Mouse (Mus musculus): ENCODE results near the gene Lats2. TPM values are rescaled to one million over a fixed set of nuclear protein-coding genes. Genes with fewer than 3 reads are reported as not detected.
"Not testable (repeated sequence)": the region's sequence is repeated elsewhere in the genome, so short reads cannot be mapped to it uniquely, and the experiment has no call there.

Gene Lats2
- polyA plus RNA-seq, 1 experiment, result 32.6 TPM

DNA sequence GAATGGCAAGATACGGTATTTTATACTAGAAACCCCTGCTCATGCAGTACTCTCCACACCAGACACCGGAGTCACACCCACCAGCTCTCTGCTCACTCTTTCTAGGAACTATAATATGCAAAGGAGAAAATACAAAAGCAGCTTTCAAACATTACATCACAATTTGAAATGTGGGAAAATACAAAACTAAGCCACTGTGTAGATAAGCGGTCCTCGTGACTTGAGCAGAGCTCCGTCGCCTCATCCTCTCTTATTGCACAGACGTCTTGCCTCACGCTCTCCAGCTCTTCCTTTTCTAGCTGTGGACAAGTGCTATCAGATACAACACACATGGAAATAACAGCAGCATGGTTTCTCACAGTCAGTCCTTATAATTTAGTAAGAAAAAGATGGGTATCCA is 67.5 kb downstream of the Lats2 start:
- TF ChIP-seq CTCF (IDR thresholded peaks at IDR 0.05; ENCODE audit: borderline replicate concordance, insufficient read depth, low read depth, low read length) (no peak), POLR2A (IDR thresholded peaks at IDR 0.05; ENCODE audit: borderline replicate concordance, insufficient read depth, low read length) (no peak)
- no peak for DNase-seq
- Histone ChIP-seq H3K27ac (ENCODE audit: insufficient read depth, low read length) (no peak overlapping the region), H3K27me3 (ENCODE audit: control insufficient read depth, insufficient read depth, low read length) (no peaks in the 10 kb centered on the region), H3K4me3 (replicated peaks; ENCODE audit: insufficient read depth, low read depth, low read length) (no peak overlapping the region), H3K4me1 (ENCODE audit: control insufficient read depth, insufficient read depth, low read length) (no peaks in the 10 kb centered on the region)
- 94% methylated on average over 8 of the region's 8 CpGs for WGBS

DNA sequence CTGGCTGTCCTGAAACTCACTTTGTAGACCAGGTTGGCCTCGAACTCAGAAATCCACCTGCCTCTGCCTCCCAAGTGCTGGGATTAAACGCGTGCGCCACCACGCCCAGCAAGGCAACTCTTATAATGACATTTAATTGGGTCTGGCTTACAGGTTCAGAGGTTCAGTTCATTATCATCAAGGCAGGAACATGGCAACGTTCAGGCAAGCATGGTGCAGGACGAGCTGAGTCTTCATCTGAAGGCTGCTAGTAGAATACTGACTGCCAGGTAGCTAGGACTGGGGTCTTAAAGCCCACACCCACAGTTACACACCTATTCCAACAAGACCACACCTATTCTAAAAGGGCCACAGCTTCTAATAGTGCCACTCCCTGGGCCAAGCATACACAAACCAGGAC is 70.1 kb downstream of the Lats2 start:
- WGBS, result 95% methylated on average over 7 of the region's 7 CpGs
- not testable (repeated sequence) for H3K4me1 ChIP-seq (ENCODE audit: control insufficient read depth, insufficient read depth, low read length); H3K4me3 ChIP-seq (replicated peaks; ENCODE audit: insufficient read depth, low read depth, low read length); H3K27ac ChIP-seq (ENCODE audit: insufficient read depth, low read length); DNase-seq; H3K27me3 ChIP-seq (ENCODE audit: control insufficient read depth, insufficient read depth, low read length)

DNA sequence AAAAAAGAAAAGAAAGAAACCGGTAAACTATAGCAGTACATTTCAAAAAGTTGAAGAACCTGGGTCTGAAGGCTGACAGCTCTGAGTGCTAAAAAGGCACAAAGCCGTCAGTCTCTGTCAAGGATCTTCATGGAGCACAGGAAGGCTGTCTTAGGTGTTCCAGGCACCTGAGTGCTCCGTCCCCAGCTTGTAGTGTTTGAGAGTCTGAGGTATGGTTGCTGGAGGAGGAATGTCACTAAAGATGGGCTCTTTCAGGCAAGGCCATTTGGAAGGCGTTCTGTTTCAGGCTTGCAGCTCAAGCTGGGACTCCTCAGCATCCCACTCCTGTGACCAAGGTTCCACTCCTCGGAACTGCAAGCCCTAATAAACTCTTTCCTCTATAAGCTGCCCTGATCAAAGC is 70.7 kb downstream of the Lats2 start:
- 90% methylated on average over 5 of the region's 5 CpGs for WGBS
- TF ChIP-seq CTCF (IDR thresholded peaks at IDR 0.05; ENCODE audit: borderline replicate concordance, insufficient read depth, low read depth, low read length) (no peak), POLR2A (IDR thresholded peaks at IDR 0.05; ENCODE audit: borderline replicate concordance, insufficient read depth, low read length) (no peak)

DNA sequence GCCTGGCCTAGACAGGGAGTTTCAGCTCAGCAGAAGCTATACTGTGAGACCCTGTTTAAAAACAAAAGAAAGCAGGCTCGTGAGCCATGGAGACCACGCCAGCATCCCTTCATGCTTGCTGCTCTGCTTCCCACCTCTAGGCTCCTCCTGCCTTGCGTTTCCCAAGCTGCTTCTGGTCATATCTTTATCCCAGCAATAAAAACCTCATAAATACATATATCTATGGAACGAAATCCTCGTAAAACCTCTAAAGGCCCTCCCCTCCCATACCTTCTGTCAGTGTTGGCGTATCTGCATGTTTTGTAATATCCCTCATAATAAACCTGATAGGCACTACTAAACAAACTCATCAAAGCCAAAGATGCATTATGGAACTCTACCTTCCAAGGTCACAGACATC is 71.5 kb downstream of the Lats2 start:
- no peak for TF ChIP-seq CTCF (IDR thresholded peaks at IDR 0.05; ENCODE audit: borderline replicate concordance, insufficient read depth, low read depth, low read length)
- TF ChIP-seq POLR2A (IDR thresholded peaks at IDR 0.05; ENCODE audit: borderline replicate concordance, insufficient read depth, low read length), result no peak
- WGBS, result 85% methylated on average over 6 of the region's 6 CpGs

More for the DNA sequence above, 70.7 kb downstream of the Lats2 start:
- H3K4me1 ChIP-seq (ENCODE audit: control insufficient read depth, insufficient read depth, low read length), result no peaks in the 10 kb centered on the region
- no peaks in the 10 kb centered on the region for H3K27me3 ChIP-seq (ENCODE audit: control insufficient read depth, insufficient read depth, low read length)
- no peak overlapping the region for H3K27ac ChIP-seq (ENCODE audit: insufficient read depth, low read length)
- no peak for DNase-seq
- H3K4me3 ChIP-seq (replicated peaks; ENCODE audit: insufficient read depth, low read depth, low read length), result no peak overlapping the region

DNA sequence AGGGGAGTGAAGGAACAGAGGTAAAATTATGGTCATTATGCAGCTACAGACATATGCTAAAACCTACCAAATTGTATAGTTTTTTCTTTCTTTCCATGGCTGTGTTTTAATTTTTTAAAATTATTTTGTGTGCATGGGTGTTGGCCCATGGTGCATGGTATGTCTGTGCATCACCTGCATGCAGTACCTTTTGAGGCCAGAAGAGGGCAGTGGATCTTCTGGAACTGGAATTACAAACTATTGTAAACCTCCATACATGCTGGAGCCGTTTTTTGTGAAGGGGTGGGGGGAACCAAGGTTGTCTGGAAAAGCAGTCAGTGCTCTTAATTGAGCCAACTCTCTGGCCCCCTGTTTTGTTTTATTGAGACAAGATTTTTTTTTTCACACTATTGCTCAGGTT is 73.6 kb downstream of the Lats2 start:
- Histone ChIP-seq H3K27ac (ENCODE audit: insufficient read depth, low read length) (no peak overlapping the region), H3K4me1 (ENCODE audit: control insufficient read depth, insufficient read depth, low read length) (no peaks in the 10 kb centered on the region), H3K4me3 (replicated peaks; ENCODE audit: insufficient read depth, low read depth, low read length) (no peak overlapping the region), H3K27me3 (ENCODE audit: control insufficient read depth, insufficient read depth, low read length) (no peaks in the 10 kb centered on the region)
- 0% methylated on average over 1 of the region's 1 CpGs for WGBS
- TF ChIP-seq POLR2A (IDR thresholded peaks at IDR 0.05; ENCODE audit: borderline replicate concordance, insufficient read depth, low read length), result no peak
- TF ChIP-seq CTCF (IDR thresholded peaks at IDR 0.05; ENCODE audit: borderline replicate concordance, insufficient read depth, low read depth, low read length), result peak; percentile 61; the same call in 1 of the 2 replicates
- DNase-seq, result peak; percentile 42 to 52

More for the DNA sequence above, 71.5 kb downstream of the Lats2 start:
- no peaks in the 10 kb centered on the region for H3K27me3 ChIP-seq (ENCODE audit: control insufficient read depth, insufficient read depth, low read length)
- H3K27ac ChIP-seq (ENCODE audit: insufficient read depth, low read length), result no peak overlapping the region
- H3K4me1 ChIP-seq (ENCODE audit: control insufficient read depth, insufficient read depth, low read length), result no peaks in the 10 kb centered on the region
- no peak for DNase-seq
- H3K4me3 ChIP-seq (replicated peaks; ENCODE audit: insufficient read depth, low read depth, low read length), result no peak overlapping the region

DNA sequence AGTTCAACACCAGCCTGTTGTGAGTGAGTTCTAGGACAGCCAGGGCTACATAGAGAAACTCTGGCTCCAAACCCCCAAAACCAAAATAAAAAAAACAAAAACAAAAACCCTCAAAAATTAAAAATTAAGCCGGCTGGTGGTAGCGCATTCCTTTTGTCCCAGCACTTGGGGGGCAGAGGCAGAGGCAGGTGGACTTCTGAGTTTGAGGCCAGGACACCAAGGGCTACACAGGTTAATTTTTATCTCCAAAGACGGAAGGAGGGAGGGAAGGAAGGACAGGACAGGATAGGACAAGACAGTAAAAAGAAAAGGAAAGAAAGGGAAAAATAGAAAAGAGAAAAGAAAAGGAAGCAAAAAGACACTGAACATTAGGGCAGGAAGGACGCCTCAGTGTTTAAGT is 75.4 kb downstream of the Lats2 start:
- no peaks in the 10 kb centered on the region for H3K27me3 ChIP-seq (ENCODE audit: control insufficient read depth, insufficient read depth, low read length)
- TF ChIP-seq POLR2A (IDR thresholded peaks at IDR 0.05; ENCODE audit: borderline replicate concordance, insufficient read depth, low read length) (no peak), CTCF (IDR thresholded peaks at IDR 0.05; ENCODE audit: borderline replicate concordance, insufficient read depth, low read depth, low read length) (no peak)
- H3K27ac ChIP-seq (ENCODE audit: insufficient read depth, low read length), result no peak overlapping the region
- no peak for DNase-seq
- no peaks in the 10 kb centered on the region for H3K4me1 ChIP-seq (ENCODE audit: control insufficient read depth, insufficient read depth, low read length)
- WGBS, result 88% methylated on average over 4 of the region's 4 CpGs
- H3K4me3 ChIP-seq (replicated peaks; ENCODE audit: insufficient read depth, low read depth, low read length), result no peak overlapping the region

DNA sequence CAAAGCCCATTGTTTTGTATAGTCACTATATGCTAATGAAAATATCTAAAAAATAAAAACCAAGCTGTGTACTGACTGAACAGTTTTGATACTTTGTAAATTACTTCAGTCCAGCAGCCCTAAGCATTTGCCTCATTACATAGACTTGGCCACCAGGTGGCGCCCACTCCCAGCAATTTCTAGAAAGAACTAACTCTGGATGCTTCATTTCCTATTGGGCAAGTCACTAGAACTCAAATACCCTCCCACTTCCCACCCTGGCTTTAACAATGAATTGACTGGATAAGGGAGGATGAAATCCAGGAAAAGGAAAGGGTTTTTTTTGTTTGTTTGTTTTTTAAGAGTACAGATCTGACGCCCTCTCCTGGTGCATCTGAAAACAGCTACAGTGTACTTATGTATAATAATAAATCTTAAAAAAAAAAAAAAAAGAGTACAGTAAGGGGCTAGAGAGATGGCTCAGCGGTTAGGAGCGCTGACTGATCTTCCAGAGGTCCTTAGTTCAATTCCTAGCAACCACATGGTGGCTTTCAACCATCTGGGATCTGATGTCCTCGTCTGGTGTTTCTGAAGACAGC is 78.1 kb downstream of the Lats2 start:
- TF ChIP-seq POLR2A (IDR thresholded peaks at IDR 0.05; ENCODE audit: borderline replicate concordance, insufficient read depth, low read length), result no peak
- TF ChIP-seq CTCF (IDR thresholded peaks at IDR 0.05; ENCODE audit: borderline replicate concordance, insufficient read depth, low read depth, low read length), result peak; percentile 78
- Histone ChIP-seq H3K27me3 (ENCODE audit: control insufficient read depth, insufficient read depth, low read length) (no peaks in the 10 kb centered on the region), H3K27ac (ENCODE audit: insufficient read depth, low read length) (no peak overlapping the region), H3K4me3 (replicated peaks; ENCODE audit: insufficient read depth, low read depth, low read length) (no peak overlapping the region), H3K4me1 (ENCODE audit: control insufficient read depth, insufficient read depth, low read length) (no peaks in the 10 kb centered on the region)
- peak; percentile 69 to 80 for DNase-seq
- 32% methylated on average over 5 of the region's 5 CpGs for WGBS

DNA sequence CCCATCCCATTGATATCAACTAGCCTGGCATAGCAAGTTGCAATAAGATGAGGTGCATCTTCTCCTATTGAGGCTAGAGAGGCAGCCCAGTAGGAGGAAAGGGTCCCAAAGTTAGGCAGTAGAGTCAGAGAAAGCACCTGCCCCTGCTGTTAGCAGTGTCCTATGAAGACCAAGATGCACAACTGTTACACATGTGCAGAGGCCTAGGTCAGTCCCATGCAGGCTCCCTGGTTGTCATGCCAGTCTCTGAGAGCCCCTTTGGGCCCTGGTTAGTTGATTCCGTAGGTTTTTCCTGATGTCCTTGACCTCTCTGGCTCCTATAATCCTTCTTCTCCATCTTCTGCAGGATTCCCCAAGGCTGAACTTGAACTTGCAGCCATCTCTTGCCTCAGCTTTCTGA is 78.7 kb downstream of the Lats2 start:
- H3K4me3 ChIP-seq (replicated peaks; ENCODE audit: insufficient read depth, low read depth, low read length), result no peak overlapping the region
- DNase-seq, result no peak
- 20% methylated on average over 1 of the region's 1 CpGs for WGBS
- H3K27ac ChIP-seq (ENCODE audit: insufficient read depth, low read length), result no peak overlapping the region
- H3K27me3 ChIP-seq (ENCODE audit: control insufficient read depth, insufficient read depth, low read length), result no peaks in the 10 kb centered on the region
- H3K4me1 ChIP-seq (ENCODE audit: control insufficient read depth, insufficient read depth, low read length), result no peaks in the 10 kb centered on the region
- TF ChIP-seq CTCF (IDR thresholded peaks at IDR 0.05; ENCODE audit: borderline replicate concordance, insufficient read depth, low read depth, low read length) (no peak), POLR2A (IDR thresholded peaks at IDR 0.05; ENCODE audit: borderline replicate concordance, insufficient read depth, low read length) (no peak)
